Mouse (Mus musculus) gastrocnemius, postnatal 4 days (tissue): ENCODE results near the gene Scn9a. TPM values are rescaled to one million over a fixed set of nuclear protein-coding genes. Genes with fewer than 3 reads are reported as not detected.

ENCODE experiments used
- DNase-seq, 2 experiments: peaks; one replicate each; pipeline ENCODE4 v3.0.0; 2021 to 2022; ENCODE audit warnings: low spot score in 2 of 2, mixed read lengths in 2 of 2
- long read RNA-seq, 2 experiments: library from polyadenylated mRNA; stranded (forward); transcript quantifications; one replicate each; pipeline ENCODE4 v2.0.0; 2021
- total RNA-seq, 2 experiments: library from RNA; stranded (reverse); gene quantifications; 2 replicates each; pipeline ENCODE4 v1.2.3; 2021

Scn9a gene
- total RNA-seq, result under 1 TPM; 0.05 to 0.07 TPM
- long read RNA-seq, experiment 1, result 0 reads
- long read RNA-seq, experiment 2, result 0 reads

DNA sequence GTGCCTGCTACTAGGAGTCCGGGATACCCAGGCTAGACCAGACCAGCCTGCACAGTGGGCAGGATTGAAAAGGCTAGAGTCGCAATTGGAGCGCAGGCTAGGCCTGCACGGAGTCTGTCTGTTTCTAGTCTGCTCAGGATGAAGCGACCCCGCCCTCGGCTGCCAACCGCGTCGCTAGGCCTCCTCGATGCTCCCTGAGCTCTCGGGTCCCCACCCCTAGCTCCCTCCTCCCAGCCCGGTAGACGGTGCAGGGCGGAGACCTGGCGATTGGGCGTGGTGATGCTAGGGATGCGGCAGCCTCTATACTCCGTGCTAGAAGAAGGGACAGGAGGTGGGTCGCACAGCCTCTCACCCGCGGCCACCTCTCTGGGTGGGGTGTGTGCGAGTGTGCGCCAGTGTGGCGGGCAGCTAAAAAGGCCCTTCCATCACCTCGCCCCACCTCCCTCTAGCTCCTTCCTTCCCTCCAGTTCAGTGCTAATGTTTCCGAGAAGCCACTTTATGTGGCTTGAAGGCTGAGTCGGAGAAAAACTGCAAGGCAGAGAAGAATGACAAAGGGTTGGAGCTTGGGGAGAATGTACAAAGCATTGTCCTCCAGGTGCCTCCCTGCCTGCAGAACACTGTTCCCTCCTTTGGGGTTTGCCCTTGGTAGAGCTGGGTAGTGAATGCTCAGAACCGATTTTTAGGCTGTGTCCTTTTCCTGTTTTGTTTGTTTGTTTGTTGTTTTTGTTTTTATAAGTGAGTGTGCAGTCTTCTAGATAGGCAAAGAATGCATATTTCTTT lies at the start of gene Scn9a:
Gene Scn9a (minus strand): TSS at position 383 of the 780 bp plus-strand sequence.
- peak in 1 of 2 experiments; percentile 8 for DNase-seq

DNA sequence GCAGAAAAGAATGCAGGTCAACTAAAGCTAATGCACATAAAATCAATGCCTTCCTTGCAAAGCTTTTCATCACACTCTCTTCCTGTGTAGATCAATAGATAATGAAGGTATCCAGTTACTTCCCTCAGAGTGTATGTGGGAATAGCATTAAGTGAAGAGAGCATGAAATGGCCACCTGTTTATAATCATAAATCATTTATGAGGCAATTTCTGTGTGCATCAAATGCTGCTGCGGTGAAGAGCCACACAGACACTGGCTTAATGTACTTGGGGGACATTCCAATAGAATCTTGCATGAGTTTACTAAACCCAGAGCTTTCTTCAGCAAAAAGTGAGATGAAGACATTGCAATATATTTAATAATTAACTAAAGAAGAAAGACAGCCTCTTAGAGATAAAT lies 27.2 kb upstream of the Scn9a start:
- no peak for DNase-seq

DNA sequence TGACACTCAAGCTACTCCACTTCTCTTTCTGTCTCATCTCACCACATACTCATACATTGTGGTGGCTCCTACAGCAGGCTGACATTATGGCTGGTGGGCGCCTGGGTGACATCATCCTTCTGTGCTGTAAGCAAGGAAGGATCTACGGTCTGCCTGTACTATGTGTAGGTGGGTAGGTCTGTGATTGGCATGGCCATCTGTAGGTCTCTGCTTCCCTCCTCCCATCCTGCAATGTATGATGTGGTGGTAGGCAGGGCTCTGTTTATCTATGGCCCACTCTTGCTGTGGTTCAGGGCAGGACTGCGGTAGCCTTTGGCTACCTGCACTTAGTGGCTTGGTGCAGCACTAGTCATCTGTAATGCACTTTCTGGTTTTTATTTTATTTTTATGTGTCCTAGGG lies 21.7 kb upstream of the Scn9a start:
- no peak for DNase-seq

GRCm38 (mm10) chr2:66655431-66655830 lies 20.7 kb upstream of the Scn9a start:
- DNase-seq, result no peak

GRCm38 (mm10) chr2:66644384-66644783 lies 9.6 kb upstream of the Scn9a start:
- no peak for DNase-seq

DNA sequence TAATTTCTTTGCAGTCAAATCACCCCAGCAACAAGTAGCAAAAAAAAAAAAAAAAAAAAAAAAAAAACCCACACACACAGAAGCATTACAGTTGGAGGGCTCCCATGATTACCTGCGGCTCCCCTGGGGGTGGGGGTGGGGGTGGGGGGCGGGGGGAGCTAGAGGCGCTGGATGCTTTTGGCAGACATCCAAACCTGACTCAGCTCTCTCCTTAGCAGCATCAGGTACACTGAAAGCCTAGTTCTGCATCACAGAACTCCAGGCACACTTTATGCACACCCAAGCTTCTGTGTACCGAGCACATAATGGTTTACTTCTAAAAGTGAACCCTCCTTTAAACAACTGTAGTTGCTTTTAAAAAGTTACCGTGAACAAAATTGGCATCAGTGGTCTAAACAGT lies 2.0 kb downstream of the Scn9a start:
- DNase-seq, result no peak

DNA sequence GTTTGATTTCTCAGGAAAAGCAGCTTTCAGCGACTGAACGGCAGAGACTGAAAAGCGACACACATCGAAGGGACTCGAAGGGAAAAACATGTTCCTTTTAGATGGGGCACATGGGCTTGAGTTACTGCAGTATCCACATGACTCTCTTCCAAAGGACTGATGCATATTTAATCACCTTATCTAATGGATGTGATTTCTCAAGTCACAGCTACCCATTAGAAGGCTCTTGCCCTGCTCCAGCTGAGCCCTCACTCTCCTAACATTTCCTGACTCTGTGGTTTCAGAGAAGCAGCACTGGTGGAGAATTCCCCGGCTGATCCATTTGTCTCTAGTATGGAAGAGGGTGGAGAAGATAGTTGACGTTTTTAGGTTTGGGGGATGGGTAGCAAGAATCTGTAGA lies 23.7 kb downstream of the Scn9a start:
- no peak for DNase-seq

DNA sequence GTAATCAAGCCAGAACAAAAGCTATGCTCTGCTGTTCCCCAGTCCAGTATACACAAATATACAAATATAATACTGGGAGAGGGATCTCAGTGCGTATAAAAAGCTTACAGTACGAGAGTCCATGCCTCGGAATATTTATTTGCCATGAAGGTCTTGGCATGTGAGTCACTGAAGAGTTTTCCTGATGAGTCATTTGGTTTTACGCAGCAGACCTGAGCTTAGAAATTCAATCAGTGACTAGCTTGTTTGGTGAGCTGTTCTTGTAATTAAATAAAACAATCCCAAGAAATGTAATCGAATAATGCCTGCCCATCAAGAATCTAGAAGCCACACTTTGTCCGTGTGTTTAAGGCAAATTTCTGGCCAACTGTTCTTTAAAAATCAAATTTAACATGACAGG lies 37.4 kb downstream of the Scn9a start:
- DNase-seq, result no peak

DNA sequence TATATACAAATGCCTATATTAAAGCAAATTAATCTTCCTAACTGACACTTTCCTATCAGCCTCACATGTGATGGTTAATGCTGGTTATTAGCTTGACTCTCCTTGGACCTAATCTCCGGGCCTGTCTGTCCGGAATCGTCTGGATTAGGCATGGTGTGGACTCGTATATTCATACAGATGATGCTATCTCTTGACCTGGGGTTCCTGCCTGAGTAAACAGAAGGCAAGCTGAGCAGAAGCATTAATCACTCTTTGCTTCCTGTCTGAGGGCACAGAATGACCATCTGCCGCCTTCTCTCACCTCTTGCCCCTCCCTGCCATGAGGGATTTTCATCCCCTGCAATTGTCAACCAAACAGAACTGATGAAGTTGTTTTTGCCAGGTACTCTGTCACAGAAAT lies 38.6 kb downstream of the Scn9a start:
- DNase-seq, result no peak

- DNase-seq, result no peak
Observed at GRCm38 (mm10) chr2:66590151-66590550, 44.6 kb downstream of the Scn9a start.

GRCm38 (mm10) chr2:66580026-66580808 lies 54.5 kb downstream of the Scn9a start:
- DNase-seq, result no peak

GRCm38 (mm10) chr2:66548254-66548653 lies 86.5 kb downstream of the Scn9a start:
- DNase-seq, result no peak

DNA sequence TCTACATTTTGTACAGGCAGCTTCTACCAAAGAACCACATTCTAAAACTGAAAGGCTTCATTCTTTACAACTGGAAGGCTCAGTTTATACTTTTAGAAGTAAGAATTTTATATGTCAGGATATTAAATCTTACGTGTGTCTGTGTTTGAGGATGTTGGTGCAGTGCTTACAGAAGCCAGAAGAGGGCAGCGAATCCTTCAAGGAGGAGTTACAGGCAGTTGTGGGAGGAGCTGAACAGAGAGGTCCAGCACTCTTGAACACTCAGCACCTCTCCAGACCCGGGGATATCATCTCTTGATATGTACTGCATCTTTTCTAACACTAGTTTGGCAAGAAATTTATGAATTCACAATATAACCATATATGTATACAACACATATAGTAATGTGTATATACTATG lies 114.8 kb downstream of the Scn9a start:
- DNase-seq, result no peak

DNA sequence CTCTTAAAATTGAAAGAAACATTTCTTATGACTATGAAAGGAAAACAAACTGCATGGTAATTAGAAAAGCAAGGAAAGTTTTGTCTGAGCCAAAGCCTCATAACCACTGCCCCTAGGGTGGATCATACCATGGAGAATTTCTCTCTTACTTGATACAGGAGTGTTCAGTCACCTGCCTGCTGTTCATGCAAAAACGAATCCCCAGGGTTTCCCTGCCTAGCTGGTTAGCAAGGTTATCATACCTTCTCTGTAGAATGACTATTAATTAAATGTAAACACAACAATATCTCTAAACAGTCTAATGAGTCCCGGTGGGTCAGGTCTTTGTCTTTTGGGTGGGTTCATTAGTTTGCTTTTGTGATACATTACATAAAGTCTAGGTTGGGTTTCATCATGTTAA lies 123.3 kb downstream of the Scn9a start:
- DNase-seq, result no peak

DNA sequence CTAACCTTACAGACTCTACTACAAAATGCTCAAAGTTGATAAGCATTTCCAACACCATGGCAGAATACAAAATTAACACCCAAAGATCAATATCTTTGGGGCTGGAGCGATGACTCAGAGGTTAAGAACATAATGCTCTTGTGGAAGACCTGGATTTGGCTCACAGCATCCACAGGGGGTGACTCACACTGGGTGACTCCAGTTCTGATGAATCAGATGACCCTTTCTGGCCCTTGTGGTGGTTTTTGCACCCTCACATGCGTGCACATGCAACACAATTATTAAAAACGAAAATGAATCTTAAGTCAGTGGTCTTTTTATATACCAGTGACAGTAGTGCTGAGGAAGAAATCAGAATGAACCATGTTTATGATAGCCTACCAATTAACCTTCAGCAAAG lies 126.7 kb downstream of the Scn9a start:
- no peak for DNase-seq

GRCm38 (mm10) chr2:66507616-66508015 lies 127.1 kb downstream of the Scn9a start:
- DNase-seq, result no peak

DNA sequence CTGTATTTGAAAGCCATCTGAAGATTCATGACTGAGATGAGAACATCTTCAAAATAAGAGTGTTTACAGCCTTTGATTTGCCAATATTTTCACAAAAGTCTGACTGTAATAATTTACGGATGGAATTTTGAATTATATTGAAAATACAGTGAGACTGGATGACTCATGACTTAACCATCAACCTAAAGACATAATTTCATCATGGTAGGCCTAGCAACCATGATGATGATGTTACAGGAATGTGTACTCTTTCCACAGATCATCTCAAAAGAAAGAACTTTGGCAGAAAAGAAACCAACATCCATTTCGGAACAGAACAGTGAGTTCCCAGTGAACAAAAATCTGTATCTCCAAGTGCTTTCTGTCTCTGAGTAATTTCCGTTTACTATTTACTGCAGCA lies 132.6 kb downstream of the Scn9a start:
- DNase-seq, result no peak

DNA sequence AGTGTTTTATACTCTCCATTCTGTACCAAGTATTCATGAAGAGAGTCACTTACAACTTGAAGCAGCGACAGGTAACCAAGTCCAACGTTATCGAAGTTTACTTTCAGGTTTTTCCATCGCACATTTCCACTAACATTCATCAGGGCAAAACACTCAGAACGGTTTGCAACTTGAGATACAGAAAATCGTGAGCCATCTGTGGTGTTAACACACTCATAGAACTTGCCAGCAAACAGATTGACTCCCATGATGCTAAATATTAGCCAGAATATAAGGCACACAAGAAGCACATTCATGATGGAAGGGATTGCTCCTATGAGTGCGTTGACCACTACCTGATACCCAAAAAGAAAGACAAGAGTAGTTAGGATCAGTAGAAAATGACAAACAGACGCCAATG lies 140.2 kb downstream of the Scn9a start:
- no peak for DNase-seq

DNA sequence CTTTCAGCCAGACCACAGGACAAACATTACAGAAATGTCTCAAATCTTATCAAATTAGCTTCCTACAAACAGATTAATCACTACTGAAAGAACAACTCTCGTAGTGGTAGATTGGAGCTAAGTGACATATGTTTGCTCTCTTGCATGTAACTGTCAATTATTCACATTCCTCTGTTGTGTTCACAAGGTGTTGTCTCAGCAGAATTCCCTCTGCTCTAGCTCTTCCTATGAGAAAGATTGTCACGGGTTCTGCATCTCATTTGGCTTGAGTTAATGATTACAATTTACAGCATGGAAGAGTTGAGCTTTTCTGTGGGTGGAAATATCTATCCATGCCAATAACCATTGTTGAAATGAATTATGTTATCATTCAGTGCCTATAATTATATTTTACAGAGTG lies 156.4 kb downstream of the Scn9a start:
- no peak for DNase-seq

DNA sequence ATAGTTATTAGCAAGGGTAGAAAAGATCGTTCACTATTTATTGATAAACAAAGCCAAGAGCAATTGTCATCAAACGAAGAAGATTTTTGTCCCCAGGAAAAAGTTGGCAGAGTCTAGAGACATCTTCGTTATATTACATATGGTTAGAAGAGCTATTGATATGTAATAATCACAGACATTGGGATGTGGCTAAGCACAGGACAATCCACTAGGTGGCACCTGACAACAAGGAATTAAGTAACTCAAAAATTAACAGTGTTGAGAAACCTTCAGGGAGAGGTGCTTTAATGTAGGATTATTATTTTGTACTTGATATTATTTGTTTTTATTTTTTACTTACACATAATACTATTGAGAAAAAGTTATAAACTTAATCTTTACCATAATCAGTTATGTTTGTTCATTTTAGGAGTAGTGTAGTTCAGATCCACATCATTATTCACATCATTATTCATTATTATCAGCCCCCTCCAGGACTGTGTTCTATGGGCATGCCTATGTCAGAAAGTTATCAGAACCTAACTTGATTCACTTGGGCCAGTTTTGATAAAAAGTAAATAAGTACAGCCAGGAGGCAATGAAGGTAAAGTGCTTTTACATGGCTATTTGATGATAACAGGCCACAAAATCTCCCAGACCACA lies 161.5 kb downstream of the Scn9a start:
- DNase-seq, result no peak

DNA sequence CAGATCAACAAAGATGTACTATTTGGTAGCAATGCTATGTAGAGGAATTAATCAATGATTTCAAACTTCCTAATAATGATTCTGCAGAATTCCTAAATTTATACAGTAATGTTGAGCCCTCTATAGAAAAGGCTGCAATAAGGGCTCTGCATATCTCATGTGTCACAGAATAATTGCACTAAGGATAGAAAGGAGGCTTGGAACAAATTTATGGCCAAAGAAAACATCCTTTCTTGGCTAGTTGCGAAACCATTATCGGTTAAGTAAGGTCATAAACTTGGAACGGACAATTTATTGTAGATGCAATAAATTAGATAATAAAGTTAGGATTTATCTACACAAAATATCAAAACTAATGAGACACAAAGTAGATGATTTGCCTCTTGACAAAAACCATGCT lies 169.3 kb downstream of the Scn9a start:
- no peak for DNase-seq

DNA sequence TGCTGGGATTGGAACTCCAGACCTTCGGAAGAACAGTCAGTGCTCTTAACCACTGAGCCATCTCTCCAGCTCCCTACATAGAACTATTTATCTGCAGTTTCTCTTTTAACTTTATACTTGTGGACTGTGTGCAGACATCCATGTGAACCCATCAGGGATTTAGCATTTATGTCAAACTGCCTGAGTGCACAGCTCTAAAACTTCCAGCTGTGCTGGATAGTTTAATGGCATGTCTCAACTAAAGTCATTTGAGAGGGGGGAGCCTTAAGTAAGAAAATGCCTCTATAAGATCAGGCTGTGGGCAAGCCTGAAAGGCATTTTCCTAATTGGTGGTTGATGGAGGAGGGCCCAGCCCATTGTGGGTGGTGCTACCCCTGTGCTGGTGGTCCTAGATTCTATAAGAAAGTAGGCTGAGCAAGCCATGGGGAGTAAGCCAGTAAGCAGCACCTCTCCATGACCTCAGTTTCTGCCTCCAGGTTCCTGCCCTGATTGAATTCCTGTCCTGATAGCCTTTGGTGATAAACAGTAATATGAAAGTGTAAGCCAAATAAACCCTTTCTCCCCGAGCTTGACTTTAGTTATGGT lies 169.8 kb downstream of the Scn9a start:
- DNase-seq, result no peak
